Mouse (Mus musculus): Measurements from ENCODE around the gene Ppp6r2.

GRCm38 (mm10) chr15:89313359-89313758, 102.0 kb downstream of the Ppp6r2 start:
- TF ChIP-seq CTCF (IDR thresholded peaks at IDR 0.05; ENCODE audit: low read depth) (no peak), EP300 (IDR thresholded peaks at IDR 0.05; ENCODE audit: low read depth) (no peak)

All from heart, postnatal 0 days (tissue).